In genomic region chr3:76014766-76015165, GRCm38 (mm10) we compare ENCODE assay signal across 38 mouse cellular contexts. TPM values are rescaled to one million over a fixed set of nuclear protein-coding genes. Genes with fewer than 3 reads are reported as not detected.
"Had no signal": no experiment of that assay in that cellular context is flagged by ENCODE, and none has a peak within 500 bp of the region (broad histone marks: within the 10 kb centered on the region; RNA-seq: fewer than 3 reads in every experiment).

No protein-coding gene starts in this region.

- H3K9me3 ChIP-seq: heart, embryonic 10.5 days; heart, embryonic 12.5 days; heart, embryonic 13.5 days; heart, embryonic 15.5 days; hindbrain, embryonic 10.5 days; hindbrain, embryonic 12.5 days; hindbrain, embryonic 13.5 days; hindbrain, embryonic 15.5 days; intestine, embryonic 15.5 days; kidney, embryonic 15.5 days had no signal

- H3K4me3 ChIP-seq: heart, adult 2 months; heart, embryonic 10.5 days; heart, embryonic 12.5 days; heart, embryonic 13.5 days; heart, embryonic 15.5 days; hindbrain, embryonic 10.5 days; hindbrain, embryonic 12.5 days; hindbrain, embryonic 13.5 days; hindbrain, embryonic 15.5 days; intestine, embryonic 15.5 days; kidney, embryonic 15.5 days; layer of hippocampus, adult 2 months had no signal

- H3K4me1 ChIP-seq: heart, embryonic 10.5 days; heart, embryonic 12.5 days; heart, embryonic 13.5 days; heart, embryonic 15.5 days; hindbrain, embryonic 10.5 days; hindbrain, embryonic 12.5 days; hindbrain, embryonic 13.5 days; hindbrain, embryonic 15.5 days; intestine, embryonic 15.5 days; kidney, embryonic 15.5 days had no signal

- H3K36me3 ChIP-seq: heart, embryonic 10.5 days; heart, embryonic 12.5 days; heart, embryonic 13.5 days; heart, embryonic 15.5 days; hindbrain, embryonic 10.5 days; hindbrain, embryonic 12.5 days; hindbrain, embryonic 13.5 days; hindbrain, embryonic 15.5 days; intestine, embryonic 15.5 days; kidney, embryonic 15.5 days had no signal

- H3K4me2 ChIP-seq: heart, embryonic 11.5 days; heart, embryonic 12.5 days; heart, embryonic 13.5 days; heart, embryonic 15.5 days; hindbrain, embryonic 12.5 days; hindbrain, embryonic 13.5 days; hindbrain, embryonic 14.5 days; hindbrain, embryonic 15.5 days; intestine, embryonic 15.5 days; kidney, embryonic 15.5 days had no signal

- H3K27me3 ChIP-seq: heart, embryonic 12.5 days; heart, embryonic 13.5 days; heart, embryonic 15.5 days; hindbrain, embryonic 12.5 days; hindbrain, embryonic 13.5 days; hindbrain, embryonic 15.5 days; intestine, embryonic 15.5 days; kidney, embryonic 15.5 days had no signal

- DNase-seq: heart, adult 2 months; heart, postnatal 10 days; heart, postnatal 14 days; heart, postnatal 36 days; heart, postnatal 4 days; kidney, adult 11 months; kidney, adult 18-20 months; kidney, adult 2 months; kidney, adult 8-10 months; kidney, adult 9 months; kidney, postnatal 10 days; kidney, postnatal 14 days; kidney, postnatal 25 days; kidney, postnatal 36 days; kidney, postnatal 4 days; layer of hippocampus, adult 9-11 months; layer of hippocampus, postnatal 36 days had no signal

- H3K9ac ChIP-seq: heart, embryonic 12.5 days; heart, embryonic 13.5 days; heart, embryonic 15.5 days; hindbrain, embryonic 12.5 days; hindbrain, embryonic 13.5 days; hindbrain, embryonic 14.5 days; hindbrain, embryonic 15.5 days; intestine, embryonic 15.5 days; kidney, embryonic 15.5 days had no signal

- ATAC-seq: hindbrain, embryonic 16.5 days; hindbrain, postnatal 0 days; inflammation-experienced regulatory T-cells, adult 6 months; intestine, embryonic 15.5 days; intestine, embryonic 16.5 days; intestine, postnatal 0 days had no signal

- H3K27ac ChIP-seq: heart, adult 2 months; heart, embryonic 10.5 days; heart, embryonic 13.5 days; heart, embryonic 15.5 days; hindbrain, embryonic 10.5 days; hindbrain, embryonic 12.5 days; hindbrain, embryonic 13.5 days; hindbrain, embryonic 14.5 days; hindbrain, embryonic 15.5 days; hindbrain, postnatal 0 days; intestine, embryonic 15.5 days; kidney, embryonic 15.5 days; kidney, postnatal 0 days; layer of hippocampus, adult 2 months had no signal

RNA-seq across cellular contexts. Expression of gene Fstl5, which starts 59.3 kb away (rescaled TPM):
- total RNA-seq: heart, postnatal 10 days; heart, postnatal 14 days; heart, postnatal 4 days; hematopoietic stem cell, adult 5-6 weeks had no signal
- polyA plus RNA-seq: heart, embryonic 10.5 days; heart, embryonic 11.5 days; heart, postnatal 0 days; kidney, postnatal 0 days had no signal
